Mouse (Mus musculus) forebrain, embryonic 12.5 days (tissue): ENCODE results near the gene Ptpn11. TPM values are rescaled to one million over a fixed set of nuclear protein-coding genes. Genes with fewer than 3 reads are reported as not detected.

Source experiments
- ATAC-seq: fragments of 200-750 bp; cut with Nextera tagmentation; 2 replicates; pipeline ENCODE4 v1.8.0; 2017; ENCODE audit warnings: moderate TSS enrichment; ENCODE audit not compliant: low FRiP score
- H3K27ac ChIP-seq: fragments of 300-500 bp; sonication (generic); 2 replicates; pipeline ENCODE4 v1.5.1; 2016; ENCODE audit warnings: mild to moderate bottlenecking
- H3K27me3 ChIP-seq: fragments of 300-500 bp; sonication (generic); 2 replicates; pipeline ENCODE4 v1.6.1; 2016; ENCODE audit warnings: mild to moderate bottlenecking
- H3K36me3 ChIP-seq: fragments of 300-500 bp; sonication (generic); replicated peaks from 2 replicates; pipeline ENCODE4 v1.6.1; 2016; ENCODE audit warnings: mild to moderate bottlenecking
- H3K4me1 ChIP-seq: fragments of 300-500 bp; sonication (generic); 2 replicates; pipeline ENCODE4 v1.6.1; 2016
- H3K4me2 ChIP-seq: fragments of 300-500 bp; sonication (generic); 2 replicates; pipeline ENCODE4 v1.6.1; 2016; ENCODE audit warnings: mild to moderate bottlenecking, moderate library complexity
- H3K4me3 ChIP-seq: fragments of 300-500 bp; sonication (generic); replicated peaks from 2 replicates; pipeline ENCODE4 v1.5.1; 2016; ENCODE audit warnings: mild to moderate bottlenecking
- H3K9ac ChIP-seq: fragments of 300-500 bp; sonication (generic); 2 replicates; pipeline ENCODE4 v1.6.1; 2016; ENCODE audit warnings: mild to moderate bottlenecking
- H3K9me3 ChIP-seq: fragments of 300-500 bp; sonication (generic); 2 replicates; pipeline ENCODE4 v1.6.1; 2016
- WGBS: fragments of 180-500 bp; shearing (Covaris S2); methylation state at CpG from one replicate; pipeline ENCODE4 v1.1.7; 2016; 5-methylcytosine and 5-hydroxymethylcytosine counted together
- polyA plus RNA-seq: library from polyadenylated mRNA; unstranded; fragments of >200 nt; fragmentation: Nextera tagmentation; extraction: Ambion mirVana; gene quantifications from 2 replicates; pipeline ENCODE4 v1.2.1, GENCODE M21; 2016

Ptpn11 gene
- polyA plus RNA-seq, 1 experiment from 2014 or later = 26.3 TPM

- H3K9me3 ChIP-seq = no peaks in the 10 kb centered on the region
- no peak for ATAC-seq
- H3K4me2 ChIP-seq = no peak overlapping the region
- peaks cover 71% of the 10 kb centered on the region for H3K36me3 ChIP-seq
- WGBS = 83% methylated on average over 3 of the region's 3 CpGs
- no peak overlapping the region for H3K9ac ChIP-seq
- H3K4me1 ChIP-seq = no peaks in the 10 kb centered on the region
- H3K4me3 ChIP-seq = no peak overlapping the region
- H3K27ac ChIP-seq = no peak overlapping the region
- H3K27me3 ChIP-seq = no peaks in the 10 kb centered on the region
Observed at GRCm38 (mm10) chr5:121131801-121132200, 59.4 kb downstream of the Ptpn11 start.

DNA sequence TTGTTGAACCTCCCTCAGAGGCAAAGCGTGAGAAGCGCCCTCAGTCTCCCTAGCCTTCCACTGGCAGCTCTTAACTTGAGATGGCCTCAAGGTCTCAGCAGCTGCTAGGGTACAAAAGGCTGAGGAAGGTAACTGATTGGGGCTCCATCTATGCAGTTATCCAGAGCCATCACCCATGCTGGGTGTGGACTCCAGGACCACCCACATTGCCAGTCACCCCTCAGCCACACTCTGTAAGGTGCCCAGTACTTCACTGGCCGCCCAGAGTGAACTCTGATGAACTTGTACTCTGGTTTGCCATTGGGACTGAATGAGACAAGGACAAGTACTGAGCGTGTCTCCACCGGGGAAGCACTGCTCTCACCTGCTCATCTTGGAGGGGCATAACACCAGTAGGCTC, 61.9 kb downstream of the Ptpn11 start:
- H3K4me3 ChIP-seq = no peak overlapping the region
- ATAC-seq = no peak
- H3K4me1 ChIP-seq = no peaks in the 10 kb centered on the region
- no peaks in the 10 kb centered on the region for H3K27me3 ChIP-seq
- no peaks in the 10 kb centered on the region for H3K9me3 ChIP-seq
- H3K9ac ChIP-seq = no peak overlapping the region
- peaks cover 47% of the 10 kb centered on the region for H3K36me3 ChIP-seq
- 94% methylated on average over 5 of the region's 5 CpGs for WGBS
- no peak overlapping the region for H3K27ac ChIP-seq
- no peak overlapping the region for H3K4me2 ChIP-seq

DNA sequence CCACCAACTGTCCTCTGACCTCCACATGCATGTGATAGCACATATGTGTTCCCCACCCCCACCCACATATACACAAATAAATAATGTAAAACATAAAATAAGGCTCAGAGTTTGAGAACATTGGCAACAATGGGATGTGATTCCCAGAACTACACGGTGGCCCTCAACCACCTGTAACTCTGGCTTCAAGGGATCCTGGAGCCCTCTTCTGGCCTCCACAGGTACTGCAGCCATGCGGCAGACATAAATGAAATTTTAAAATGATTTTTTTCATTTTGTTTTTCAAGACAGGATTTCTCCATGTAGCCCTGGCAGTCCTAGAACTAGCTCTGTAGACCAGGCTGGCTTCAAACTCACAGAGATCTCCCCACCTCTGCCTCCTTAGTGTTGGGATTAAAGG, 65.1 kb downstream of the Ptpn11 start:
- no peak overlapping the region for H3K9ac ChIP-seq
- WGBS = 67% methylated on average over 2 of the region's 2 CpGs
- no peaks in the 10 kb centered on the region for H3K27me3 ChIP-seq
- H3K9me3 ChIP-seq = no peaks in the 10 kb centered on the region
- H3K27ac ChIP-seq = no peak overlapping the region
- peaks cover 15% of the 10 kb centered on the region for H3K36me3 ChIP-seq
- no peak overlapping the region for H3K4me3 ChIP-seq
- H3K4me2 ChIP-seq = no peak overlapping the region
- ATAC-seq = no peak
- H3K4me1 ChIP-seq = peaks cover 4% of the 10 kb centered on the region

- Histone ChIP-seq H3K27me3 (no peaks in the 10 kb centered on the region), H3K9me3 (no peaks in the 10 kb centered on the region), H3K4me2 (no peak overlapping the region), H3K27ac (no peak overlapping the region), H3K4me3 (no peak overlapping the region), H3K9ac (no peak overlapping the region), H3K36me3 (peaks cover 13% of the 10 kb centered on the region), H3K4me1 (peaks cover 4% of the 10 kb centered on the region)
- no peak for ATAC-seq
- 93% methylated on average over 14 of the region's 14 CpGs for WGBS
Observed at GRCm38 (mm10) chr5:121125563-121125962, 65.6 kb downstream of the Ptpn11 start.

DNA sequence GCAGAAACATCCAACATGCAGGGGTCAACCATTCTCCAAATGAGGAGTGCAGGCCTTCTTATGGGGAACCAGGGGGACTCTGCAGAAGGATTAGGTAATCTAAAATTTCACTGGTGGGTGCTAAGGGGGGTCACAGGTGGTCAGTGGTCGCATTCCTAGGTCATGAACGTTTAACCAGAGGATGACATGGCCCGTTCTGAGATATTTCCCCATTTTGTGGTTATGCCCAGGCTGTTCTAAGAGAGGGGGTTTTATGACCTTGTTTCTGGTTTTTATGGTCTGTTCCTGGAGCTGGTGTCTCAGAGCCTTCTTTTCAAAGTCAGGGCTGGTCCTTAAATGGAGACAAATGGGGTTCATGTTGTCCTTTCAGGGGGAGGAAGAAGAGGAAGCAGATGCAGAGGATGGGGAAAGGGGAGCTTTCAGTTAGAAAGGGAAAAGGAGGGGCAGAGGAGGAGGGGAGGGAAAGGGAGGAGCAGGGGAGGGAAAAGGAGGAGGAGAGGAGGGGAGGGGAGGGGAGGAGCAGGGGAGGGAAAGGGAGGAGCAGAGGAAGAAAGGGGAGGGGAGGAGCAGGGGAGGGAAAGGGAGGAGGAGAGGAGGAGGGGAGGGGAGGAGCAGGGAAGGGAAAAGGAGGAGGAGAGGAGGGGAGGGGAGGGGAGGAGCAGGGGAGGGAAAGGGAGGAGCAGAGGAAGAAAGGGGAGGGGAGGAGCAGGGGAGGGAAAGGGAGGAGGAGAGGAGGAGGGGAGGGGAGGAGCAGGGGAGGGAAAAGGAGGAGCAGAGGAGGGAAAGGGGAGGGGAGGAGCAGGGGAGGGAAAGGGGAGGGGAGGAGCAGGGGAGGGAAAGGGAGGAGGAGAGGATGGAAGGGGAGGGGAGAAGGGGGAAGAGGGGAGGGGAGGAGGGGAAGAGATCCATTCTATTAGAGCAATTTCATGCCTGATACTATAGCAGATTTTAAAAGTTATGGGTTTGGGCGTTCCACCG, 66.7 kb downstream of the Ptpn11 start:
- Histone ChIP-seq H3K9me3 (no peaks in the 10 kb centered on the region), H3K9ac (no peak overlapping the region), H3K36me3 (peaks cover 5% of the 10 kb centered on the region; the same call in 1 of the 2 replicates), H3K4me3 (no peak overlapping the region), H3K4me1 (peaks cover 4% of the 10 kb centered on the region), H3K4me2 (no peak overlapping the region), H3K27me3 (no peaks in the 10 kb centered on the region), H3K27ac (0 out of 2 replicates have a peak overlapping the region, but pooled peaks have one; percentile 13)
- WGBS = 84% methylated on average over 5 of the region's 5 CpGs
- ATAC-seq = no peak

GRCm38 (mm10) chr5:121123399-121123798, 67.8 kb downstream of the Ptpn11 start:
- Histone ChIP-seq H3K4me2 (no peak overlapping the region), H3K4me3 (no peak overlapping the region), H3K36me3 (no peaks in the 10 kb centered on the region), H3K27me3 (no peaks in the 10 kb centered on the region), H3K4me1 (peaks cover 4% of the 10 kb centered on the region), H3K9ac (no peak overlapping the region), H3K27ac (no peak overlapping the region), H3K9me3 (no peaks in the 10 kb centered on the region)
- WGBS = 68% methylated on average over 5 of the region's 5 CpGs
- no peak for ATAC-seq

DNA sequence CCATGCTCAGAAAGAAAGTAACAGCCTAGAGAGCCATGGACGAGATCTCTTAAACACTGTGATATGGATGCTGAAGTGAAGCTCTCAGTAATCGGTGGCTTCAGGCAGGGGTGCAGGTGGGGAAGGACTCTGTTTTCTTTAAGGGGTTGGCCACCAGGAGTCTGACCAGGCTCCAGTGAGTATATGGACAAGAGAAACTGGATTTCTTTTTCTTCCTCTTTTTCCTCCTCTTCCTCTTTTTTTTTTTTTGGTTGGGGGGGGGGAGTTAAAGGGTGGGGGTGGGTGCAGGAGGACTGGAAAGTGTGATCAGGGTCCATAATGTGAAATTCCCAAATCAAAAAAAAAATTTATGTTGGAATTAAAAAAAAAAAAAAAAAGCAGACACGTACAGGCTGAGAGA, 68.6 kb downstream of the Ptpn11 start:
- H3K27me3 ChIP-seq = no peaks in the 10 kb centered on the region
- H3K4me3 ChIP-seq = no peak overlapping the region
- peaks cover 7% of the 10 kb centered on the region for H3K4me1 ChIP-seq
- 93% methylated on average over 3 of the region's 3 CpGs for WGBS
- H3K27ac ChIP-seq = no peak overlapping the region
- H3K9me3 ChIP-seq = no peaks in the 10 kb centered on the region
- H3K36me3 ChIP-seq = no peaks in the 10 kb centered on the region
- H3K9ac ChIP-seq = no peak overlapping the region
- ATAC-seq = no peak
- H3K4me2 ChIP-seq = no peak overlapping the region

GRCm38 (mm10) chr5:121122036-121122435, 69.2 kb downstream of the Ptpn11 start:
- WGBS = 96% methylated on average over 3 of the region's 3 CpGs
- Histone ChIP-seq H3K4me1 (peaks cover 7% of the 10 kb centered on the region), H3K36me3 (no peaks in the 10 kb centered on the region), H3K27ac (no peak overlapping the region), H3K4me3 (no peak overlapping the region), H3K27me3 (no peaks in the 10 kb centered on the region), H3K9ac (no peak overlapping the region), H3K9me3 (no peaks in the 10 kb centered on the region), H3K4me2 (no peak overlapping the region)
- no peak for ATAC-seq

GRCm38 (mm10) chr5:121119331-121120034, 71.7 kb downstream of the Ptpn11 start:
- Histone ChIP-seq H3K4me2 (no peak overlapping the region), H3K4me1 (peaks cover 33% of the 10 kb centered on the region), H3K27me3 (no peaks in the 10 kb centered on the region), H3K27ac (0 out of 2 replicates have a peak overlapping the region, but pooled peaks have one; percentile 15), H3K9me3 (no peaks in the 10 kb centered on the region), H3K36me3 (no peaks in the 10 kb centered on the region), H3K9ac (no peak overlapping the region), H3K4me3 (no peak overlapping the region)
- no peak for ATAC-seq
- WGBS = 66% methylated on average over 13 of the region's 13 CpGs

DNA sequence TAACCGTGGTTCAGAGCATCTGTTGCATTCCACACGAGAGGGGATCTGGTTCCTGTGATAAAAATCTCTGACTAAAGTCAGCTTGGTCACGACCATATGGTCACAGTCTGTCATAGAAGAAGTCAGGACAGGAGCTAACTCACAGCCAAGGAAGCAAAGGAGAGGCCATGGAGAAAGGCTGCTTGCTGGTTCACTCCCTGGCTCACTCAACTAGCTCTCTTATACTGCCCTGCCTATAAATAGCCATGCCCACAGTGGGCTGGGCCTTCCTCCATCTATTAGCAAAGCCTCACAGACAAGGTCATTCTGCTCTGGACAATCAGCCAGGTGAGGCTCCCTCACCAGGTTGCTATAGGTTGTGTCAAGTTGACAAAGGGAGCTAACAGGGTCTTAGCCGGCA, 72.9 kb downstream of the Ptpn11 start:
- Histone ChIP-seq H3K36me3 (no peaks in the 10 kb centered on the region), H3K27me3 (no peaks in the 10 kb centered on the region), H3K27ac (no peak overlapping the region), H3K9me3 (no peaks in the 10 kb centered on the region), H3K4me1 (peaks cover 41% of the 10 kb centered on the region), H3K9ac (no peak overlapping the region), H3K4me2 (no peak overlapping the region), H3K4me3 (no peak overlapping the region)
- no peak for ATAC-seq
- 83% methylated on average over 4 of the region's 4 CpGs for WGBS

DNA sequence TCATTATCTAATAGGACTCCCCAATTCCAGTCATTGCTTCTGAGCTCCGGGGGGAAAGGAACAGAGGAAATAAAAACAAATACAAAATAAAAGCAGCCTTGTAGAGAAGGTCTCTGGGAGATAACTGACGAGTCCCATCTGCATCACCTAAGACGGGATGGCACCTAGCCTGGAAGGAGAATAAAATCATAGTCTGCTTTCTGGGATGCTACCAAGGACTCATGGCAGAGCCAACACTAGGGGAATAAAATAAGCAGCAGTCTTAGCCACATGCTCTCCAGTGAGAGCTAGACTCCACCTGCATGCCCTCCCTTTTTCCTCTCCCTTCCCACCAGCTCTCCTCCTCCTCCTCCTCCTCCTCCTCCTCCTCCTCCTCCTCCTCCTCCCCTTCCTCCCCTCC, 74.3 kb downstream of the Ptpn11 start:
- Histone ChIP-seq H3K4me2 (no peak overlapping the region), H3K27ac (peak overlapping the region; percentile 88), H3K9me3 (no peaks in the 10 kb centered on the region), H3K36me3 (no peaks in the 10 kb centered on the region), H3K27me3 (no peaks in the 10 kb centered on the region), H3K9ac (no peak overlapping the region), H3K4me1 (peaks cover 40% of the 10 kb centered on the region), H3K4me3 (no peak overlapping the region)
- 61% methylated on average over 3 of the region's 3 CpGs for WGBS
- no peak for ATAC-seq

DNA sequence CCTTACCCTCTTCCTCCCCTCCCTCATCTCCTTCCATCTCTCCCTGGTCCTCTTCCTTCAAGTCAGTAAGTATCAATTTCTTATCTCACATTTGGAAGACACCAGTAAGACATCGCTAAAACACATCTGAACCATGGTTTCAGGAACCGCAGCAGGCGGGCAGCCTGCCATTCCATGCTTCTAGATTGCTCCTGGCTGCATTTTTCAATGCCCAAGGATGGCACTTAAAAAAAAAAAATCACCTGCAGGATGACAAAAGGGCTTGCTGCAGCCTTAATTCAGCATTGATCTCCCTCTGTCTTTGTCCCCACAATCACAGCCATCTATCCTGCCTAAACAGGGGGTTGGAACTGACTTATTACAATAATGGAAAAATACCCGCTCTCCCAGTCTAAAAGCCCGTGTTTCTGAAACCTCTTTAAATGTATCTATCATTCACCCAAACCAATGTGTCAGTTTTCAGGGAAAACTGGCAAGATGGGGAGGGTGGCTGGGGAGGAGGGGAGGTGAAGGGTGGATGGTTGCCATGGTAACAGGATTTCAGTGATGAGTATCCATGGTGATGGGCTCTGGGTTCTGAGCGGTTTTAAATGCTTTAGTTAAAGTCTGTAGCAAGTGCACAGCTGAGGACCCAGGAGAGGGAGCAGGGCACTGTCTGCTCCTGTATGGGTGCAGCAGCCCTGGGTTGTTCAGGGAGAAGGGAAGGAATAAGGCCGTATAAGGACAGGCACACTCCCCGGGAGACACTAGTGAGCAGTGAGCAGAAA, 75.6 kb downstream of the Ptpn11 start:
- H3K27ac ChIP-seq = peak overlapping the region; percentile 88
- H3K4me3 ChIP-seq = no peak overlapping the region
- 39% methylated on average over 8 of the region's 8 CpGs for WGBS
- H3K27me3 ChIP-seq = no peaks in the 10 kb centered on the region
- no peak overlapping the region; the same call in 1 of the 2 replicates for H3K9ac ChIP-seq
- H3K36me3 ChIP-seq = no peaks in the 10 kb centered on the region
- no peaks in the 10 kb centered on the region for H3K9me3 ChIP-seq
- peaks cover 40% of the 10 kb centered on the region for H3K4me1 ChIP-seq
- H3K4me2 ChIP-seq = peak overlapping the region; percentile 31
- peak; percentile 92 for ATAC-seq
